Mouse (Mus musculus): ENCODE data around the gene Cntrob. TPM values are rescaled to one million over a fixed set of nuclear protein-coding genes. Genes with fewer than 3 reads are reported as not detected.

Cntrob gene
- 10 to 100 TPM; 16.6 to 18.2 TPM for total RNA-seq (2021)
- long read RNA-seq, partial matches to known transcripts = 3 of 9 reads
- long read RNA-seq, other reads (novel, unspliced or antisense) = 4 of 9 reads

GRCm38 (mm10) chr11:69323667-69324111 is at the start of gene Cntrob, which contains the start of gene Trappc1:
Gene Cntrob, minus strand, starts transcription at chr11:69323775.
Gene Trappc1, plus strand, starts transcription at chr11:69323980.
- DNase-seq (ENCODE audit: low spot score in 2 of 2) = peak; percentile 99

- no peak for DNase-seq (ENCODE audit: low spot score in 2 of 2)
These were observed 49.2 kb upstream of the Cntrob start for GRCm38 (mm10) chr11:69372780-69373170.

- peak; percentile 80 for DNase-seq (ENCODE audit: low spot score in 2 of 2)
These were observed 48.6 kb upstream of the Cntrob start for GRCm38 (mm10) chr11:69372056-69372779.

- no peak for DNase-seq (ENCODE audit: low spot score in 2 of 2)
These were observed 48.0 kb upstream of the Cntrob start for GRCm38 (mm10) chr11:69371601-69372000.

- no peak for DNase-seq (ENCODE audit: low spot score in 2 of 2)
These were observed 47.2 kb upstream of the Cntrob start for GRCm38 (mm10) chr11:69370817-69371215.

- DNase-seq (ENCODE audit: low spot score in 2 of 2) = no peak
These were observed 46.6 kb upstream of the Cntrob start for GRCm38 (mm10) chr11:69369990-69370816.

- DNase-seq (ENCODE audit: low spot score in 2 of 2) = peak in 1 of 2 experiments; percentile 54
These were observed 45.8 kb upstream of the Cntrob start, which contains the start of gene Chd3 for GRCm38 (mm10) chr11:69369215-69369989. Gene Chd3, minus strand, starts transcription at chr11:69369406.

GRCm38 (mm10) chr11:69368356-69369214 is 45.0 kb upstream of the Cntrob start:
- DNase-seq (ENCODE audit: low spot score in 2 of 2) = peak; percentile 50 to 56

GRCm38 (mm10) chr11:69367616-69368355 is 44.2 kb upstream of the Cntrob start:
- no peak for DNase-seq (ENCODE audit: low spot score in 2 of 2)

- peak in 1 of 2 experiments; percentile 31 for DNase-seq (ENCODE audit: low spot score in 2 of 2)
These were observed 43.5 kb upstream of the Cntrob start for GRCm38 (mm10) chr11:69366855-69367615.

GRCm38 (mm10) chr11:69366157-69366854 is 42.7 kb upstream of the Cntrob start:
- DNase-seq (ENCODE audit: low spot score in 2 of 2) = peak; percentile 95 to 97

GRCm38 (mm10) chr11:69365722-69366121 is 42.1 kb upstream of the Cntrob start:
- DNase-seq (ENCODE audit: low spot score in 2 of 2) = no peak

- DNase-seq (ENCODE audit: low spot score in 2 of 2) = peak; percentile 96 to 97
These were observed 41.3 kb upstream of the Cntrob start for GRCm38 (mm10) chr11:69364910-69365309.

GRCm38 (mm10) chr11:69364376-69364775 is 40.8 kb upstream of the Cntrob start:
- no peak for DNase-seq (ENCODE audit: low spot score in 2 of 2)

GRCm38 (mm10) chr11:69362479-69362878 is 38.9 kb upstream of the Cntrob start:
- DNase-seq (ENCODE audit: low spot score in 2 of 2) = no peak

- no peak for DNase-seq (ENCODE audit: low spot score in 2 of 2)
These were observed 38.4 kb upstream of the Cntrob start for GRCm38 (mm10) chr11:69362021-69362420.

- no peak for DNase-seq (ENCODE audit: low spot score in 2 of 2)
These were observed 34.1 kb upstream of the Cntrob start for GRCm38 (mm10) chr11:69357690-69358089.

GRCm38 (mm10) chr11:69356544-69356943 is 33.0 kb upstream of the Cntrob start:
- no peak for DNase-seq (ENCODE audit: low spot score in 2 of 2)
